Mouse (Mus musculus) left cerebral cortex, adult 2 months (tissue): ENCODE results near the gene Gdpd2. TPM values are rescaled to one million over a fixed set of nuclear protein-coding genes. Genes with fewer than 3 reads are reported as not detected.

Experiments
- DNase-seq, 2 experiments: peaks; one replicate each; pipeline ENCODE4 v3.0.0; 2021 to 2022; ENCODE audit warnings: low spot score in 2 of 2, mixed read lengths in 1 of 2; ENCODE audit errors: extremely low spot score in 1 of 2
- H3K27ac ChIP-seq: fragments of 200-600 bp; 2 replicates; pipeline ENCODE4 v1.8.1; 2022
- H3K4me3 ChIP-seq: fragments of 200-600 bp; 2 replicates; pipeline ENCODE4 v1.8.1; 2022
- CTCF ChIP-seq: fragments of 200-600 bp; IDR thresholded peaks from 2 replicates; pipeline ENCODE4 v1.8.1; 2022; ENCODE audit warnings: antibody characterized with exemption, mild to moderate bottlenecking, moderate library complexity
- intact Hi-C: fragments of 180-260 bp; cut with DNase I; formaldehyde crosslinking; loops from one replicate; pipeline ENCODE4 v1.15.1; 2025
- total RNA-seq, 2 experiments: library from RNA; stranded (reverse); gene quantifications; 2 replicates each; pipeline ENCODE4 v1.2.3; 2021

The Gdpd2 gene
- total RNA-seq, 2 experiments from 2014 or later = 5.6 to 12.1 TPM

DNA sequence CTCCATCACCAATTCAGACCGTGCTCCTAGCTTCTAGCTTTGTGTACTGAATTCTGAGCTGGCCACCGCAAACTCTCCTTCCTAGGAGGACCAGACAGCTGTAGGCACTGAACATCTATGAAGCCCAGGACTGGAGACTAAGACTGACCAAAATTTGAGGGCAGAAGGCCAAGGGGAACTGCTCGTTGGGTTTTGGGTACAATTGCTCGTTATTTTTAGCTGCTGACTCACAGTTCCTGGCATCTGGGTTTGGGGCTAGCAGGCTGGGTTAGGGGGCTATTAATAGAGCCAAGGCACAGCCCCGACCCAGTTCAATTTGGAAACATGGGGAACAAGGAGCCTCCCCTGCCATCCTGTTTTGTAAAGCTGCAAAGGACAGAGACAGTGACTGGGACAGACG, 11.1 kb downstream of the Gdpd2 start:
- intact Hi-C loops = loop anchor here (10.0 kb wide), 2 partner anchors 204 to 384 kb away; no protein-coding TSS in a partner anchor
- Histone ChIP-seq H3K4me3 (no peak overlapping the region), H3K27ac (no peak overlapping the region)
- no peak for TF ChIP-seq CTCF
- DNase-seq = no peak

DNA sequence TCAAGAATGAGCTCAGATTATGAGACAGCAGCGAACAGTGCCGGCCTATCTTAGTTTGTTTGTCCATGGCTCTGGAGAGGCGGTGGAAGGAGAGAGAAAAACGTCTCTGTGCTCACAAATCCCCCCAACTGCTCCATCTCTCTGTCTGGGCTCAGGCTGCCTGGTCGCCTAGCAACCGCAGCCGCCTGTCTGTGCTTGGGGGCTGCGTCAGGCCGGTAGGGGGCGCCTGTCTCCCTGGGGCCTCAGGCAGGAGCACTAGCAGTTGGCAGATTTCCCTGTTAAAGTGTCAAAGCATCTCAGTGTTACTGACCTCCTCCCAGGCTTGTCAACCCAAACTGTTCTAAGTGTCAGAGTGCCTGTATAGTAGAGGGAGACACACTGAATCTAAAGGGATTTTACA, 12.3 kb downstream of the Gdpd2 start:
- no peak overlapping the region for H3K27ac ChIP-seq
- H3K4me3 ChIP-seq = no peak overlapping the region
- DNase-seq = peak; percentile 83
- intact Hi-C loops = loop anchor here (10.0 kb wide), 2 partner anchors 203 to 383 kb away; no protein-coding TSS in a partner anchor
- TF ChIP-seq CTCF = peak; percentile 77

DNA sequence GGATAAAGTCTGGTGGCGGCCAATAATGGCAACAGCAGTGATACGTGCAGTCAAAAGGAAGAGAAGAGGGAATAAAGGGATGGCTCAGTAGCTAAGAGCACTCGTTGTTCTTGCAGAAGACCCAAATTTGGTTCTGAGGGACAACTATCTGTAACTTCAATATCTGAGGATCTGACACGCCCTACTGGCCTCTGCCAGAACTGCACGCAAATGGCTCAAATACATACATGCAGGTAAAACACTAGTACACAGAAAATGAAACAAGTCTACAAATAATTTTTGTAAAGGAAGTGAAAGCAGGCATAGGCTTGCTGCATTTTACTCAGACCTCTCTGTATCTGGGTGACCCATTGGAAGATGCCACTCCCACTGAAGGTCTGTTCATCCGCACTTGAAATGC, 36.2 kb downstream of the Gdpd2 start:
- TF ChIP-seq CTCF = peak; percentile 35
- no peak overlapping the region for H3K4me3 ChIP-seq
- no peak for DNase-seq
- no peak overlapping the region for H3K27ac ChIP-seq
- intact Hi-C loops = no loop called here

DNA sequence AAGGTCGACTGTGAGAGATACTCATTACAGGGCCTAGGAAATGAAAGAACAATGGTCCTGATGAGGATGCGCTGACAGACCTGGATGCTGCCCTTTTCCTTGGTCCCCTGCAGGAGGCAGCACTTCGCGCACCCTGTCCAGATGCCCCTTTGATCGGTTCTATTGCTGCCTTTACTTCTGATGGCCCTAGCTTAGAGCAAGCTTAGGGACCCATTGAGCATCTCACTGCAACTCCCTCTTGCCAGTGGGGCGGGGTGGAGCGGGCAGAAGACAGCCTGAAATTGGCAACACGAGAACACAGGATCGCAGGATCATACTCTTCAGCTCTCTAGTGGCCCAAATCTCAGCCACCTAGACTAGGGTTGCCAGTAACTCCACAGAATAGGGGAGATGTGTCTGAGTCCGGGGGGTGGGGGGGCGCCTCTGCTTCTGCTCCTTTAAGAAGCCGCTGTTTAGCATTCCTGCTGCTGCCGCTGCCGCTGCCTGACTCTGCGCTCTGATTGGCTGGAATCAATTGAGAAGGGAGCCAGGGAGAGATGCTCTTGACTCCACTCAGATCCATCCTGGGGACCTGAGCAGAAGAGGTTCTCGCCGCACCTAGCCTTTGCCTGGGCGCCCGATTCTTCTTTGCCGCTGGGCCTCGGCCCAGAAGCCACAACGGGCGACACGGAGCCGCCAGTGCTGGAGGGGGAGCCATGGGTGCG, 37.7 kb downstream of the Gdpd2 start, which contains the start of gene Dlg3:
Dlg3 (plus strand) TSS at position 542 of the 704 bp plus-strand sequence.
- TF ChIP-seq CTCF = peak; percentile 32
- Histone ChIP-seq H3K27ac (peak within 1 kb of the TSS; percentile 88), H3K4me3 (peak within 1 kb of the TSS; percentile 65)
- intact Hi-C loops = no loop called here
- peak; percentile 60 to 61 for DNase-seq

DNA sequence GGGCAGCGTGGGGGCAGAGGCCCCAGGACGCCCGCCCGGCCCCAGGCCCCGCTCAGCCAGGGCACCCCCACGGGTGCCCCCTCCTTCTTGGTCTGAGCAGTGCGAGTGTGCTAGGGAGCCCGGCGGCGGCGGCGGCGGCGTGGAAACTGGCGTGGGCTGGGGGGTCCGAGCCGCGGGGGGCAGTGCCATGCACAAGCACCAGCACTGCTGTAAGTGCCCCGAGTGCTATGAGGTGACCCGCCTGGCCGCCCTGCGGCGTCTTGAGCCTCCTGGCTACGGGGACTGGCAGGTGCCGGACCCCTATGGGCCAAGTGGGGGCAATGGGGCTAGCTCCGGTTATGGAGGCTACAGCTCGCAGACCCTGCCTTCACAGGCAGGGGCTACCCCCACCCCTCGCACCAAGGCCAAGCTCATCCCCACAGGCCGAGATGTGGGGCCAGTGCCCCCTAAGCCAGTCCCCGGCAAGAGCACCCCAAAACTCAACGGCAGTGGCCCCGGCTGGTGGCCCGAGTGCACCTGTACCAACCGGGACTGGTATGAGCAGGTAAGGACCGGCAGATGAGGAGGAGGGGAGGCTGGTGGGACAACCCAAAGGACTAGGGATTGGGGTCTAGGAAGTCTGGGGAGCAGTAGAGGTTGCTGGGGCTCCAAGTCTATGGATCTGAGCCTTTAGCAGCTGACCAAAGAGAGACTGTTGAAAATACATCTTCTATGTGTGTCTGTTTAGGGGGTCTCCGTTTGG, 38.4 kb downstream of the Gdpd2 start:
- TF ChIP-seq CTCF = no peak
- DNase-seq = no peak
- Histone ChIP-seq H3K4me3 (peak overlapping the region; percentile 65), H3K27ac (peak overlapping the region; percentile 88)
- intact Hi-C loops = no loop called here

DNA sequence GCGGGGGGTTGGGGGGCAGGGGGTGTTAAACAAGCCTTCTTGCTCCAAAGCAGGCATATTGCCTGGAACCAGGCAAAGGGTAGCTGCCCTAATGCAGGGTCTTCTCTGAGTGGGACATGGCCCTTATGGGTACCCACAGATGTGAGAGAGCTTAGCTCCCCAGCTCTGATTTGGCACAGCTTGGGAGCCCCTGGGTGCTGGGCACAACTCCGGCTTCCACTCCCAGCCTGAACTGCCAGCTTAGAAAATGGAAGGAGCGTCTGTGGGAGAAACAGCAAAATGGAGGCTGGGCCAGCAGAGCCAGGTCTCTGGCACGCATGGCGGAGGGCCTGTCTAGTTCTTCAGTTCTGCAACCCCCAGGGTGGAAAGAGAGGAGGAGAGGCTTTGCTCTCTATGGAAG, 39.6 kb downstream of the Gdpd2 start:
- peak in 1 of 2 experiments; percentile 17 for DNase-seq
- intact Hi-C loops = no loop called here
- TF ChIP-seq CTCF = no peak
- Histone ChIP-seq H3K27ac (peak overlapping the region; percentile 64; the same call in 1 of the 2 replicates), H3K4me3 (peak overlapping the region; percentile 65)

DNA sequence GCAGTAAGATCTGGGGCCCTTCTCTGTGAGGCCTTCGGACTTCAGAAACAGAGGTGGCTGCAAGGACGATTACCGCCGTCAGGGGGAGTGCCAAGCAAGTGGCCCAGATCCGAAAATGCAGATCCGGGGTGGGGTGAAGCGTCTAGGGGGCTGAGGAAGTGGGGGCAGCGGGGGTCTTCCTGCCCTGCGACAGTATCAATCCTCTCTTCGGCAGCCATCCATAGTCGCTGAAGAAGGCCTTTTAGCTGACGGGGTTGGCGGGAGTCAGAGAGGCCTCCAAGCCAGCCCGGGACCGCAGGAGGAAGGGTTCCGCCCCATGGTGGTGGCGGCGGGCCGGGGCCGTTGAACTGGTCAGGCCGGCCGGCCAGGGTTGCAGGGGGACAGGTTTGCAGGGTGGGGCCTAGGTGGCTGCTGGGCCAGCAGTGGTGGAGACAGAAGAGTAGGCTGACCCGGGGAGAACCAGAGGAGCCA, 44.7 kb downstream of the Gdpd2 start:
- Histone ChIP-seq H3K27ac (peak overlapping the region; percentile 28; the same call in 1 of the 2 replicates), H3K4me3 (peak overlapping the region; percentile 39)
- intact Hi-C loops = loop anchor here (10.0 kb wide), 1 partner anchor 170 kb away; no protein-coding TSS in a partner anchor
- peak; percentile 53 for TF ChIP-seq CTCF
- peak in 1 of 2 experiments; percentile 30 for DNase-seq

DNA sequence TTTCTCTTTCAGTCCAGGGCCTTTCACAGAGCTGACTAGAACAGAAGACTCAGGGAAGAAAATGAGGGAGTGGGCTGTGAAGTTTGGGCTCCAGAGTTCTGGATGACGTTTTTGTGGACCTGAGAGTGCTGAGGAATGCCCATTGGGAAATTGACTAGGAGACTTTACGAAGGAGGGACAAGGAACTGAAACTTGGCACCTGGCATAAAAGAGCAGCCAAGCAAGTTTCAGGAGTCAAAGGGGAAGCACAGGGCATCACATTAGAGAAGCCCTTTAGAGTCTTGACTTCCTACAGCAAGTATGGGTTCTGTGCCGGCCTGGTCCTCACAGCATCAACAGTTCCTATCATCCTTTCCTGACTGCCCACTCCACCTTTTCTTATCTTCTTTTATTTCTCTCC, 45.7 kb downstream of the Gdpd2 start:
- H3K27ac ChIP-seq = no peak overlapping the region
- H3K4me3 ChIP-seq = no peak overlapping the region
- no peak for DNase-seq
- intact Hi-C loops = loop anchor here (10.0 kb wide), 1 partner anchor 169 kb away; no protein-coding TSS in a partner anchor
- no peak for TF ChIP-seq CTCF

DNA sequence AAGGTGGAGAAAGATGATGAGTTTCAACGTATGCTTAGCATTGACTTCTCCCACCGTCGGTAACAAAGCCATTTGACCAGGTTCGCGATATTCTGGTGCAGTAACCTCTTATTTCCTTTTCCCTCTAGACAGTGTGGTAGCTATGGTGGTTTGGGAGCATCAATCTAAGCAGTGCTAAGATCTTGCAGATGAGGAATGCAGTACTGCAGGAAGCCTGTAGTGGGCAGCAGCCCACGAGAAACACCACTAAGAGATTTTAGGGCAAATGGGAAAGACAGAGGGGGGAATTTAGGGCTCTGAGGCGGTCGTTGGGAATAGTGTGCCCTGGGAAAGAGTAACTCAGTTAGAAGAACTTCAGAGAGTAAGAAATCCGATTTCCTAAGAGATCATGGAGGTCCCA, 46.8 kb downstream of the Gdpd2 start:
- intact Hi-C loops = loop anchor here (10.0 kb wide), 1 partner anchor 168 kb away; no protein-coding TSS in a partner anchor
- peak in 1 of 2 experiments; percentile 47 for DNase-seq
- peak overlapping the region; percentile 44; the same call in 1 of the 2 replicates for H3K27ac ChIP-seq
- peak; percentile 81 for TF ChIP-seq CTCF
- peak overlapping the region; percentile 18 for H3K4me3 ChIP-seq

DNA sequence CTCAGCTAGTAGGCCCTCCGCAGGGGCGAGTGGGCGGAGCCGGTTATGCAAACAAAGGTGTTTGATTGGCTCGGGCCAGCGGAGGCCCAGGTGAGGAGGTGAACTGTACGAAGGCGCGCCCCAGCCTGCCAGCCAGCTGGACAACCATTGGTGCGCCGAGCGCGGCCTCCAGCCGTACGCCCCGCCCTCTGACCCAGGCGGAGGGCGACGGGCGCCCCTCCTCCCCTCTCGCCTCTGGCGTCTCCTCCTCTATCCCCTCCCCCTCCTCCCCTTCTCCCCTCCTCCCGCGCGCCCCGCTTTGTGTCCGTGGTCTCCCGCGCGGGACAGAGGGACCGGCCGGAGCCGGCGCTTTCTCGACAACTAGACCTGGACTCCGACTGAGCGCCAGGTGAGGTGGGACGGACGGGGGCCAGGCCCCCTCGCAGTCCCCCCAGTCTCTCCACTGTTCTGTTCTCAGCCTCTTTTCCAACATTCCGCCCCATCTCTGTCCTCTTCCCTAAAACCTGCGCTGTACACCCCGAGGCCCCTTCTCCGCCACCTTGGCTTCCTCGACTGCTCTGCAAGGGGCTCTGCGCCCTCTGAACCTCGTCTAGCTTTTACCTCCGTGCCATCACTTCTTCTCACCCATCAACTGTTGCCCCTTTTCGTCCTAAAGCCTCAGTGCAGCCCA, 47.4 kb downstream of the Gdpd2 start:
- DNase-seq = peak in 1 of 2 experiments; percentile 27
- Histone ChIP-seq H3K4me3 (peak overlapping the region; percentile 18), H3K27ac (peak overlapping the region; percentile 44; the same call in 1 of the 2 replicates)
- no peak for TF ChIP-seq CTCF
- intact Hi-C loops = loop anchor here (10.0 kb wide), 1 partner anchor 168 kb away; no protein-coding TSS in a partner anchor

DNA sequence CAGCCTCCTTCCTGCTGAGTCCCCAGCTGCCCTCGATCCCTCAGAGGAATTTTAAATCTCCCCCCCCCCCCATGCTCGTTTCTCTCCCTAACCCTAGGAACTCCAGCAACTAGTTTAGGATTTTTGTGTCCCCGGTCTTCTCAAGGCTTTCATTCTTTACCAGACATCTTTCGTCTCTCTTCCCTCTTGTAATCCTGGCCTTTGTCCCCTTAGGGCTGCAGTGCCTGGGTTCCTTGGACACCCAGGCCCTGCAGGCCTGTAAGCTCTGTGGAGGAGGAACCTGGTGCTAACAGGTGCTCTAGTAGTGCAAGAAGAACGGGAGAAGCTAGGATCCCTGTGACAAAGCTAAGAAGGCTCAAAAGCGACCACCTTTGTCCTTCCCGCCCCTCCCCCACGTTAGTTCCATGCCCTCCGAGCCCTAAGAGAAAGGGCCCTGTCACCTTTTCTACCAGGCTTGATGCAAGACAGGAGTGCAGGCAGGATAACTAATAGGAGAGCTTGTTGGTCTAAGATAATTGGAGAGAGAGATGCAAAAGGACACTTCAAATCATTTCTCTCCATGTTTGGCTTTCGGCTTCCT, 48.1 kb downstream of the Gdpd2 start:
- H3K4me3 ChIP-seq = no peak overlapping the region; the same call in 1 of the 2 replicates
- intact Hi-C loops = loop anchor here (10.0 kb wide), 1 partner anchor 167 kb away; no protein-coding TSS in a partner anchor
- no peak for TF ChIP-seq CTCF
- no peak for DNase-seq
- no peak overlapping the region for H3K27ac ChIP-seq
